Mouse (Mus musculus) forebrain, embryonic 13.5 days (tissue): Measurements from ENCODE around the gene Ctsc. TPM values are rescaled to one million over a fixed set of nuclear protein-coding genes. Genes with fewer than 3 reads are reported as not detected.
A peak's percentile ranks its signal among the peaks of the same experiment; 100 is the strongest.
"Not testable (repeated sequence)": the region's sequence is repeated elsewhere in the genome, so short reads cannot be mapped to it uniquely, and the experiment has no call there.

Experiments
- ATAC-seq: fragments of 200-750 bp; cut with Nextera tagmentation; 2 replicates; pipeline ENCODE4 v1.8.0; 2017
- H3K27ac ChIP-seq: fragments of 300-500 bp; sonication (generic); 2 replicates; pipeline ENCODE4 v1.5.1; 2015; ENCODE audit warnings: inconsistent platforms, mild to moderate bottlenecking, moderate library complexity
- H3K27me3 ChIP-seq: fragments of 300-500 bp; sonication (generic); 2 replicates; pipeline ENCODE4 v1.6.1; 2015; ENCODE audit warnings: mild to moderate bottlenecking, inconsistent platforms
- H3K36me3 ChIP-seq: fragments of 300-500 bp; sonication (generic); 2 replicates; pipeline ENCODE4 v1.6.1; 2015; ENCODE audit warnings: mild to moderate bottlenecking, inconsistent platforms; ENCODE audit not compliant: poor library complexity, severe bottlenecking
- H3K4me1 ChIP-seq: fragments of 300-500 bp; sonication (generic); 2 replicates; pipeline ENCODE4 v1.6.1; 2015; ENCODE audit warnings: inconsistent platforms
- H3K4me2 ChIP-seq: fragments of 300-500 bp; sonication (generic); 2 replicates; pipeline ENCODE4 v1.6.1; 2015; ENCODE audit warnings: inconsistent platforms, mild to moderate bottlenecking, moderate library complexity
- H3K4me3 ChIP-seq: fragments of 300-500 bp; sonication (generic); 2 replicates; pipeline ENCODE4 v1.5.1; 2015; ENCODE audit warnings: mild to moderate bottlenecking, inconsistent platforms
- H3K9ac ChIP-seq: fragments of 300-500 bp; sonication (generic); 2 replicates; pipeline ENCODE4 v1.6.1; 2015; ENCODE audit warnings: mild to moderate bottlenecking, inconsistent platforms
- H3K9me3 ChIP-seq: fragments of 300-500 bp; sonication (generic); replicated peaks from 2 replicates; pipeline ENCODE4 v1.6.1; 2016; ENCODE audit warnings: inconsistent platforms
- WGBS: fragments of 180-500 bp; shearing (Covaris S2); methylation state at CpG from one replicate; pipeline ENCODE4 v1.1.7; 2015; 5-methylcytosine and 5-hydroxymethylcytosine counted together
- polyA plus RNA-seq: library from polyadenylated mRNA; unstranded; fragments of >200 nt; fragmentation: Nextera tagmentation; extraction: Ambion mirVana; gene quantifications from 2 replicates; pipeline ENCODE4 v1.2.1, GENCODE M21; 2015

Gene Ctsc
- 10.1 and 11.2 TPM in 2 replicates for polyA plus RNA-seq

GRCm38 (mm10) chr7:88277858-88278627, at the start of gene Ctsc:
Gene Ctsc (plus strand): TSS chr7:88278085.
- peak within 1 kb of the TSS; percentile 87 for H3K4me2 ChIP-seq
- peaks cover 13% of the 10 kb centered on the region; the same call in 1 of the 2 replicates for H3K4me1 ChIP-seq
- peak; percentile 93 for ATAC-seq
- H3K9ac ChIP-seq, result peak within 1 kb of the TSS; percentile 62
- H3K36me3 ChIP-seq, result no peaks in the 10 kb centered on the region
- no peaks in the 10 kb centered on the region for H3K27me3 ChIP-seq
- H3K4me3 ChIP-seq, result peak within 1 kb of the TSS; percentile 46
- 3% methylated on average over 34 of the region's 34 CpGs for WGBS
- H3K27ac ChIP-seq, result no peak within 1 kb of the TSS
- no peaks in the 10 kb centered on the region for H3K9me3 ChIP-seq

GRCm38 (mm10) chr7:88229051-88229450, 48.8 kb upstream of the Ctsc start:
- Histone ChIP-seq H3K4me2 (no peak overlapping the region), H3K4me3 (no peak overlapping the region), H3K9ac (no peak overlapping the region), H3K4me1 (no peaks in the 10 kb centered on the region), H3K27ac (no peak overlapping the region), H3K9me3 (no peaks in the 10 kb centered on the region), H3K36me3 (no peaks in the 10 kb centered on the region), H3K27me3 (no peaks in the 10 kb centered on the region)
- no peak for ATAC-seq
- WGBS, result 71% methylated on average over 2 of the region's 2 CpGs

- H3K27ac ChIP-seq, result no peak overlapping the region
- H3K4me1 ChIP-seq, result no peaks in the 10 kb centered on the region
- WGBS, result 92% methylated on average over 4 of the region's 4 CpGs
- no peaks in the 10 kb centered on the region for H3K27me3 ChIP-seq
- ATAC-seq, result no peak
- H3K36me3 ChIP-seq, result no peaks in the 10 kb centered on the region
- no peaks in the 10 kb centered on the region for H3K9me3 ChIP-seq
- H3K4me3 ChIP-seq, result no peak overlapping the region
- no peak overlapping the region for H3K9ac ChIP-seq
- H3K4me2 ChIP-seq, result no peak overlapping the region
Observed at GRCm38 (mm10) chr7:88230121-88230520, 47.8 kb upstream of the Ctsc start.

GRCm38 (mm10) chr7:88230756-88231522, 46.9 kb upstream of the Ctsc start:
- Histone ChIP-seq H3K4me2 (no peak overlapping the region), H3K4me3 (no peak overlapping the region), H3K9me3 (no peaks in the 10 kb centered on the region), H3K27ac (no peak overlapping the region), H3K9ac (no peak overlapping the region), H3K27me3 (no peaks in the 10 kb centered on the region), H3K36me3 (no peaks in the 10 kb centered on the region), H3K4me1 (no peaks in the 10 kb centered on the region)
- no peak for ATAC-seq
- WGBS, result 93% methylated on average over 7 of the region's 7 CpGs

GRCm38 (mm10) chr7:88243059-88243458, 34.8 kb upstream of the Ctsc start:
- Histone ChIP-seq H3K27me3 (no peaks in the 10 kb centered on the region), H3K36me3 (no peaks in the 10 kb centered on the region), H3K9ac (no peak overlapping the region), H3K27ac (no peak overlapping the region), H3K9me3 (no peaks in the 10 kb centered on the region), H3K4me1 (no peaks in the 10 kb centered on the region), H3K4me3 (no peak overlapping the region), H3K4me2 (no peak overlapping the region)
- ATAC-seq, result no peak
- WGBS, result 91% methylated on average over 3 of the region's 3 CpGs

- no peaks in the 10 kb centered on the region for H3K4me1 ChIP-seq
- no peak overlapping the region for H3K9ac ChIP-seq
- no peak overlapping the region for H3K4me3 ChIP-seq
Observed at GRCm38 (mm10) chr7:88244462-88244861, 33.4 kb upstream of the Ctsc start.

GRCm38 (mm10) chr7:88250380-88250779, 27.5 kb upstream of the Ctsc start:
- H3K4me3 ChIP-seq, H3K9me3 ChIP-seq, H3K4me2 ChIP-seq, ATAC-seq, H3K9ac ChIP-seq, H3K27me3 ChIP-seq, H3K4me1 ChIP-seq, H3K36me3 ChIP-seq, H3K27ac ChIP-seq: not testable (repeated sequence)
- 91% methylated on average over 2 of the region's 2 CpGs for WGBS

More at GRCm38 (mm10) chr7:88244462-88244861, 33.4 kb upstream of the Ctsc start:
- Histone ChIP-seq H3K27ac (no peak overlapping the region), H3K9me3 (no peaks in the 10 kb centered on the region), H3K4me2 (no peak overlapping the region), H3K36me3 (no peaks in the 10 kb centered on the region), H3K27me3 (no peaks in the 10 kb centered on the region)
- ATAC-seq, result no peak

GRCm38 (mm10) chr7:88251535-88251934, 26.4 kb upstream of the Ctsc start:
- Histone ChIP-seq H3K9ac (no peak overlapping the region), H3K27me3 (no peaks in the 10 kb centered on the region), H3K4me2 (no peak overlapping the region), H3K4me3 (no peak overlapping the region), H3K27ac (no peak overlapping the region), H3K36me3 (no peaks in the 10 kb centered on the region), H3K4me1 (no peaks in the 10 kb centered on the region), H3K9me3 (no peaks in the 10 kb centered on the region)
- WGBS, result 44% methylated on average over 1 of the region's 1 CpGs
- no peak for ATAC-seq

GRCm38 (mm10) chr7:88252129-88252528, 25.8 kb upstream of the Ctsc start:
- no peak overlapping the region for H3K4me3 ChIP-seq
- H3K9ac ChIP-seq, result no peak overlapping the region
- ATAC-seq, result no peak
- H3K4me1 ChIP-seq, result no peaks in the 10 kb centered on the region
- no peaks in the 10 kb centered on the region for H3K9me3 ChIP-seq
- no peak overlapping the region for H3K27ac ChIP-seq
- H3K36me3 ChIP-seq, result no peaks in the 10 kb centered on the region
- no peak overlapping the region for H3K4me2 ChIP-seq
- no peaks in the 10 kb centered on the region for H3K27me3 ChIP-seq

GRCm38 (mm10) chr7:88254884-88255283, 23.0 kb upstream of the Ctsc start:
- no peak overlapping the region for H3K4me3 ChIP-seq
- no peaks in the 10 kb centered on the region for H3K27me3 ChIP-seq
- no peak for ATAC-seq
- H3K9ac ChIP-seq, result no peak overlapping the region
- H3K4me2 ChIP-seq, result no peak overlapping the region
- no peak overlapping the region for H3K27ac ChIP-seq
- no peaks in the 10 kb centered on the region for H3K36me3 ChIP-seq
- H3K9me3 ChIP-seq, result no peaks in the 10 kb centered on the region
- no peaks in the 10 kb centered on the region for H3K4me1 ChIP-seq

GRCm38 (mm10) chr7:88259155-88259925, 18.5 kb upstream of the Ctsc start:
- Histone ChIP-seq H3K9me3 (no peaks in the 10 kb centered on the region), H3K9ac (no peak overlapping the region), H3K4me2 (no peak overlapping the region), H3K4me1 (no peaks in the 10 kb centered on the region), H3K36me3 (no peaks in the 10 kb centered on the region), H3K4me3 (no peak overlapping the region), H3K27ac (no peak overlapping the region), H3K27me3 (no peaks in the 10 kb centered on the region)
- 72% methylated on average over 7 of the region's 7 CpGs for WGBS
- no peak for ATAC-seq

- no peak overlapping the region for H3K4me3 ChIP-seq
- H3K9me3 ChIP-seq, result no peaks in the 10 kb centered on the region
- H3K27ac ChIP-seq, result no peak overlapping the region
- no peak overlapping the region for H3K9ac ChIP-seq
- H3K36me3 ChIP-seq, result no peaks in the 10 kb centered on the region
- H3K27me3 ChIP-seq, result no peaks in the 10 kb centered on the region
- no peak overlapping the region for H3K4me2 ChIP-seq
- no peaks in the 10 kb centered on the region for H3K4me1 ChIP-seq
- no peak for ATAC-seq
- WGBS, result 86% methylated on average over 4 of the region's 4 CpGs
Observed at GRCm38 (mm10) chr7:88261799-88262198, 16.1 kb upstream of the Ctsc start.
